Mouse (Mus musculus) hindbrain, embryonic 16.5 days (tissue): ENCODE measurements around the gene Cnr1. TPM values are rescaled to one million over a fixed set of nuclear protein-coding genes. Genes with fewer than 3 reads are reported as not detected.

Experiments
- ATAC-seq: fragments of 200-750 bp; cut with Nextera tagmentation; 2 replicates; pipeline ENCODE4 v1.8.0; 2017; ENCODE audit warnings: moderate TSS enrichment, moderate library complexity
- H3K27ac ChIP-seq: fragments of 300-500 bp; sonication (generic); 2 replicates; pipeline ENCODE4 v1.5.1; 2014; ENCODE audit warnings: low read depth, mild to moderate bottlenecking, control low read depth, low read length, moderate library complexity
- H3K27me3 ChIP-seq: fragments of 300-500 bp; sonication (generic); replicated peaks from 2 replicates; pipeline ENCODE4 v1.6.1; 2014; ENCODE audit warnings: low read length; ENCODE audit not compliant: control insufficient read depth, insufficient read depth
- H3K36me3 ChIP-seq: fragments of 300-500 bp; sonication (generic); 2 replicates; pipeline ENCODE4 v1.6.1; 2014; ENCODE audit warnings: mild to moderate bottlenecking, low read length, moderate library complexity, mixed read lengths; ENCODE audit not compliant: control insufficient read depth, insufficient read depth
- H3K4me1 ChIP-seq: fragments of 300-500 bp; sonication (generic); 2 replicates; pipeline ENCODE4 v1.6.1; 2014; ENCODE audit warnings: low read depth, low read length; ENCODE audit not compliant: control insufficient read depth, insufficient read depth
- H3K4me2 ChIP-seq: fragments of 300-500 bp; sonication (generic); 2 replicates; pipeline ENCODE4 v1.6.1; 2014; ENCODE audit warnings: mild to moderate bottlenecking, low read length, control low read depth, moderate library complexity
- H3K4me3 ChIP-seq: fragments of 300-500 bp; sonication (generic); 2 replicates; pipeline ENCODE4 v1.5.1; 2014; ENCODE audit warnings: mild to moderate bottlenecking, low read length, control low read depth, moderate library complexity
- H3K9ac ChIP-seq: fragments of 300-500 bp; sonication (generic); 2 replicates; pipeline ENCODE4 v1.6.1; 2014; ENCODE audit warnings: low read depth, mild to moderate bottlenecking, control low read depth, low read length, moderate library complexity
- H3K9me3 ChIP-seq: fragments of 300-500 bp; sonication (generic); 2 replicates; pipeline ENCODE4 v1.6.1; 2014; ENCODE audit warnings: mild to moderate bottlenecking, low read length, moderate library complexity; ENCODE audit not compliant: control insufficient read depth
- WGBS: fragments of 180-500 bp; shearing (Covaris S2); extraction: QIAGEN DNeasy Blood & Tissue Kit; methylation state at CpG from one replicate; pipeline ENCODE4 v1.1.7; 2014; 5-methylcytosine and 5-hydroxymethylcytosine counted together
- polyA plus RNA-seq: library from polyadenylated mRNA; unstranded; fragments of >200 nt; fragmentation: Nextera tagmentation; extraction: Ambion mirVana; gene quantifications from 2 replicates; pipeline ENCODE4 v1.2.1, GENCODE M21; 2015

The Cnr1 gene
- polyA plus RNA-seq, 1 experiment from 2014 or later: 52.0 TPM

DNA sequence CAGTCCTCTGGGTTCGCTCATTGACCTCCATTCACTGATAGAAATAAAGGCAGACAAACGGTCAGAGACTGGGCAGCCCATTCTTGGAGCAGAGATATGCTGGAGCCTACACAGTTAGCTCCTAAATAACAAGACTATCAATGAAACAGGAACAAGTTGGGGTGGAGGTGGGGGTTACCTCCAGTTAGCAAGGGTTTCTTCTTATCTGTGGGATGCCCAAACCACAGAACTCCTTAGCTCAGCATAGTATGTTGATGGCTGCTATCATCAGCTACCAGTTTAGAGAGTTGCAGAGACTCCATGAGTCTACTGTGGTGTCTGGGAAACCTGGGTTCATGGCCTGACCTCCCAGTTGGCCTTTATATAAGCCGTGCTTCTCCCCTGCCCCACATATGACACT is 33.0 kb downstream of the Cnr1 start:
- no peaks in the 10 kb centered on the region for H3K27me3 ChIP-seq
- H3K36me3 ChIP-seq: no peaks in the 10 kb centered on the region
- no peak overlapping the region for H3K9ac ChIP-seq
- H3K4me2 ChIP-seq: no peak overlapping the region
- H3K27ac ChIP-seq: no peak overlapping the region
- 83% methylated on average over 3 of the region's 3 CpGs for WGBS
- no peak overlapping the region for H3K4me3 ChIP-seq
- no peak for ATAC-seq
- H3K4me1 ChIP-seq: no peaks in the 10 kb centered on the region
- H3K9me3 ChIP-seq: 0 out of 2 replicates have a peak, but pooled peaks cover 2% of the 10 kb centered on the region

- H3K4me2 ChIP-seq: no peak overlapping the region
- H3K9me3 ChIP-seq: 0 out of 2 replicates have a peak, but pooled peaks cover 2% of the 10 kb centered on the region
- no peaks in the 10 kb centered on the region for H3K27me3 ChIP-seq
- no peak overlapping the region for H3K9ac ChIP-seq
- no peak for ATAC-seq
- no peaks in the 10 kb centered on the region for H3K4me1 ChIP-seq
- no peak overlapping the region for H3K27ac ChIP-seq
- no peaks in the 10 kb centered on the region for H3K36me3 ChIP-seq
- H3K4me3 ChIP-seq: no peak overlapping the region
- WGBS: 76% methylated on average over 3 of the region's 3 CpGs
Observed at GRCm38 (mm10) chr4:33958515-33958914, 34.1 kb downstream of the Cnr1 start.

GRCm38 (mm10) chr4:33959841-33960240 is 35.4 kb downstream of the Cnr1 start:
- Histone ChIP-seq H3K4me3 (no peak overlapping the region), H3K27me3 (no peaks in the 10 kb centered on the region), H3K9me3 (0 out of 2 replicates have a peak, but pooled peaks cover 2% of the 10 kb centered on the region), H3K9ac (no peak overlapping the region), H3K4me2 (no peak overlapping the region), H3K36me3 (no peaks in the 10 kb centered on the region), H3K4me1 (no peaks in the 10 kb centered on the region), H3K27ac (no peak overlapping the region)
- ATAC-seq: no peak
- 82% methylated on average over 6 of the region's 6 CpGs for WGBS

DNA sequence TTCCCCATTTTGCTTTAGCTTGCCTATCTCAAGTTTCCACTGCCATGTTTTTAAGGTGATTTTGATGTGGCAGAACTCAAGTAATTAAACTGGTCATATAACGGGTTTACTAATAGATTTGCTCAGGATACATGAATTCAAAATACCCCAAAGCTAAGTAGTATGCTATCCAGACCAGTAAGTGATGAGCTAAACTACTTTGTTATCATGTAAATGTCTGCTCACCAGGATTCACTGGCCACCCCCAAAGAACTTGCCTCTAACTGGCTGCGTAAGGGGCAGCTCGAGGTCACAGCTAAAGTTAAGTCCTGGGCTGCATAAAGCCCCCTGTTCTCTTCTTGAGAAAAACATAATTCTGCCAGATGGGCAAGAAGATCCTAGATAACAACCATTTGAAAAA is 46.3 kb downstream of the Cnr1 start:
- ATAC-seq: no peak
- 81% methylated on average over 3 of the region's 3 CpGs for WGBS
- Histone ChIP-seq H3K27ac (no peak overlapping the region), H3K4me2 (no peak overlapping the region), H3K9ac (no peak overlapping the region), H3K27me3 (no peaks in the 10 kb centered on the region), H3K36me3 (no peaks in the 10 kb centered on the region), H3K9me3 (no peaks in the 10 kb centered on the region), H3K4me3 (no peak overlapping the region), H3K4me1 (no peaks in the 10 kb centered on the region)

- Histone ChIP-seq H3K27me3 (no peaks in the 10 kb centered on the region), H3K4me2 (no peak overlapping the region), H3K9me3 (no peaks in the 10 kb centered on the region), H3K27ac (no peak overlapping the region), H3K9ac (no peak overlapping the region), H3K4me3 (no peak overlapping the region), H3K36me3 (no peaks in the 10 kb centered on the region), H3K4me1 (no peaks in the 10 kb centered on the region)
- ATAC-seq: no peak
- 86% methylated on average over 5 of the region's 5 CpGs for WGBS
Observed at GRCm38 (mm10) chr4:33988466-33989089, 64.2 kb downstream of the Cnr1 start.

DNA sequence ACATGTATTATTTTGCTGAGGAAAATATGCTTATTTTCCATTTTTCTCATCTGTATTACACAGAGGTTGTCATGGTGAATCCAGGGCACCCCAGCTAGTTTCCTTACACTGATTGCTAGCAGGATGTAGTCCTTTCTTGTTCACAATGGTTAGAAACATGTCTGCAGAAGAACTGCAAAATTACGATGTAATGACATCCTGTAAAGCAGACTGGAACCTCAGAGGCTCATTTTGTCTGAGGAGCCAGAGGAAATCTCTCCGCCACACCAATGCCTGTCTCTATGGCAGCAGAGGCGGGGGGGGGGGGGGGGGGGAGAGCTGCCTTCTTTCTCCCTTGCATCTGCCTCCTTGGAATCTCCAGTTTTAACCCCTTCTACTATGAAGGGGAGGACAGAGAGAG is 68.3 kb downstream of the Cnr1 start:
- Histone ChIP-seq H3K27me3 (no peaks in the 10 kb centered on the region), H3K4me1 (no peaks in the 10 kb centered on the region), H3K4me2 (no peak overlapping the region), H3K36me3 (no peaks in the 10 kb centered on the region), H3K9ac (no peak overlapping the region), H3K4me3 (no peak overlapping the region), H3K27ac (no peak overlapping the region), H3K9me3 (no peaks in the 10 kb centered on the region)
- no peak for ATAC-seq
- WGBS: 18% methylated on average over 2 of the region's 3 CpGs

DNA sequence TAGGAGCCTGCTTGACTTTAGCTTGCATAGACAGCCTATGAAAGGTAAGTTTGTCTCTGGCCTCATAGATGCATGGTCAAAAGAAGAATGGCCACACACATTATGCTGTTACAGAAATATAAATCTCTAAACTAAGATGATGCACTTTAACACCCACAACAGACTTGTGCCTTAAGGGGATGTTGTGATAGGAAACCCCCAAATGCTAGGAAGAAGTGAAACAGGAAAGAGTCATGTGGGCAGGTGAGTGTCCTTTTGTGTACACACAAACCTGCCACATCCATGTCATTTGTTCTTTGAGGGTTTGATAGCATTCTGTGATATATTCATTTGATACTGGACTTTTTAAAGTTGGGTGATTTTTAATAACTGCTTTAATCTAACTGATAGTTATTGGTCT is 72.0 kb downstream of the Cnr1 start:
- Histone ChIP-seq H3K9ac (no peak overlapping the region), H3K36me3 (no peaks in the 10 kb centered on the region), H3K27ac (no peak overlapping the region), H3K4me3 (no peak overlapping the region), H3K4me1 (no peaks in the 10 kb centered on the region), H3K27me3 (no peaks in the 10 kb centered on the region), H3K9me3 (no peaks in the 10 kb centered on the region), H3K4me2 (no peak overlapping the region)
- no peak for ATAC-seq

Other genes with a start within 250 kb of the Cnr1 start
- gene Spaca1, start 125.6 kb downstream of the Cnr1 start, polyA plus RNA-seq: 0.90 and 1.00 TPM in 2 replicates